Mouse (Mus musculus) left cerebral cortex, adult 9 months (tissue): Measurements from ENCODE around the gene Ttc39b.
A peak's percentile ranks its signal among the peaks of the same experiment; 100 is the strongest.

Source experiments
- DNase-seq, 2 experiments: peaks; one replicate each; pipeline ENCODE4 v3.0.0; 2022; ENCODE audit warnings: low spot score in 2 of 2

The Ttc39b gene

DNA sequence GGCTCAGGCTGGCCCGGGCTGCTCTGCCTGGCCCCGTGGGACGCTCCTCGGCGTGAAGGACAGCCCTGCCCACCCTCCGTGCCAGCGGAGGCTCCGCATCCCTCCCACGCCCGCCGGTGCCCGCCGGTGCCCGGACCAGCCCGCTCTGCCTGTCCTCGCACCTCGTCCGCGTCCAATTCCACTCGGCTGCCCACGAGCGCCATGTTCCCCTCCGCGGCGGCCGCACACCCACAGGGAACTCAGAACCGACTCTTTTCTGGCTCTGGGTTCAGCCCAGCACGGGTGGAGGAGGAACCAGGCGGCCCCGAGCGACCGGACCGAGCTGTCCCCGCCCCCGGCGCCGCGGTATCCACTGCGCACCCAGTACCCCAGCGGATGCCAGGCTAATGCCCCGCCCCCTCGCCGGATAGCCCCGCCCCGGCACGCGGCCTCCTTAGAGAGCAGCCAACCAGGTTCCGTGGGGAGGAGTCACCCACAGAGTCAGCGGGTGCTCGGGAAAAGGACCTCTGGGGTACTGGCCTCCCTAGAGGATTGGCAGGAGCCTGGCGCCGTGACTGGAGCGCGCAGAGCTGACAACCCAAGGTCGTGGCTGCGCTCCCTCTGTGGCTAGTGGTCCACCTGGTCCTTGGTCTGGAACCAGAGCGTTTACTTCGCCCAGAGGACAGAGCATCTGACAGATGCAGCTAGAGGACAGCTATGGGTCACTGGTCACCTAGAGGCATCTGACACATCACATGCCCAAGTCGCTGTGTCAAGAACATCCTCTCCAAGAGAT is at the start of gene Ttc39b:
Gene Ttc39b (minus strand): TSS at position 346 of the 775 bp plus-strand sequence.
- peak; percentile 89 to 97 for DNase-seq

DNA sequence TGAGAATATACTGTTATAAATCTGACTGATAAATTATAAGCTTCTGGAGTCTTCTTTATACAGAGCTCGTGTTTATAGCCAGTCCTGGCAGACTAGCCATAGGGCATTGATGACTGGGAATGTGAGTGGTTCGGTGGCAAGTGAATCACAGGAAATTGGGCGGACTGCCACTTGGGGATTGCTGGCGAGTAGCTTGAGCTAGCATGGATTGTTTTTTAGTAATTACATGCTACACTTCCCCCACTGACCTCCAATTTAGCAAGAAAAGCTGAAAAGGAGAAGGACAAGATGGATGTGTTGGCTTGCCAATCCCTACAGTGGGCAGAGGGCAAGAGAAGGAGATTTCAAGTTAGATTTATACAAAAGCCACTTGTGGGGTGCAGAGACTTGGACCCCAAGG is 49.3 kb upstream of the Ttc39b start:
- no peak for DNase-seq

- no peak for DNase-seq
Observed at GRCm38 (mm10) chr4:83357738-83358137, 33.7 kb upstream of the Ttc39b start.

GRCm38 (mm10) chr4:83354786-83355185 is 30.7 kb upstream of the Ttc39b start:
- no peak for DNase-seq

- no peak for DNase-seq
Observed at GRCm38 (mm10) chr4:83353949-83354348, 29.9 kb upstream of the Ttc39b start.

DNA sequence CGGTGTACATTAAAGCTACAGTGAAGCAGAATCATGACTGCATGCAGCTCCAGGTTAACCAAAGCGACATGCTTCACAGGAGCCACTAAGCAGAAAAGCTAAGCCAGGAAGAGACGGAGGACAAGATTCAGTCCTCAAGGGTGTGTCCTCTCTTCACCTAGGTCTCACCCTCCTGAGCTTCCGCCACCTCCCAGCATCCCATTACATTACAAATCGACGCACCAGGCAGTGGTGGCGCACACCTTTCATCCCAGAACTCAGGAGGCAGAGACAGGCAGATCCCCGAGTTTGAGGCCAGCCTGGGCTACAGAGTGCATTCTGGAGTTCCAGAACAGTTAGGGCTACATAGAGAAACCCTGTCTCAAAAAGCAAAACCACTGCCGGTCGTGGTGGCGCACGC is 29.2 kb upstream of the Ttc39b start:
- no peak for DNase-seq

GRCm38 (mm10) chr4:83350719-83351118 is 26.7 kb upstream of the Ttc39b start:
- peak; percentile 26 to 79 for DNase-seq

GRCm38 (mm10) chr4:83348970-83349369 is 24.9 kb upstream of the Ttc39b start:
- no peak for DNase-seq

- DNase-seq, result no peak
Observed at GRCm38 (mm10) chr4:83343895-83344294, 19.8 kb upstream of the Ttc39b start.

DNA sequence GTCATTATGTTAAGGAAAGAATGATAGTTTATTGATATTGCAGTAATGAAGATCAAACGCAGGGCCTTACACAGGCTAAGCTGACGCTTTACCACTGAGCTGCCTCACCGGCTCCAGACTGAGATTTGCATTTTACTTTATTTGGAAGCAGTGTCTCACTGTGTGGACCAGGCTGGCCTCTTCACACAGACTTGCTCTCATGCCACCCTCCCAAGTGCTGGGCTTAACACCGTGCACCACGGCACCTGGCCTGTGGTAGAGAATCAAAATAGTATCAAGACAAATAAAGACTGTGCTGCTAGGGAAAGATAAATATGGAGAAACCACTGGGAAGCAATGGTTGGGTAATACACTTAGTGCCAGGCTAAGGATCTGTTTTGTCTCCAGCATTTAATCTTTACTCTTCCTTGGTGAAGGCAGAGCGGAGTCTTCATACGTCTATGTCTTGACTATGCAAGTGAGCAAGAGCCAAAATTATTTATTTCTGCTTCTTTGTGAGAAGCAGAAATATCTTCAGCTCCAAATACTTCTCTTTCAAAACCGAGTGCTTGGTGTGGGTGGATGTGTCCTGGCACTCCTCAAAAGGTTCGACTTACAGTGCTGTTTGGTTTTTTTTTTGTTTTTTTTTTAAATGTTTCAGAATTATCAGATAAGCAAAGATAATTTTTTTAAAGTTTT is 19.2 kb upstream of the Ttc39b start:
- DNase-seq, result no peak

DNA sequence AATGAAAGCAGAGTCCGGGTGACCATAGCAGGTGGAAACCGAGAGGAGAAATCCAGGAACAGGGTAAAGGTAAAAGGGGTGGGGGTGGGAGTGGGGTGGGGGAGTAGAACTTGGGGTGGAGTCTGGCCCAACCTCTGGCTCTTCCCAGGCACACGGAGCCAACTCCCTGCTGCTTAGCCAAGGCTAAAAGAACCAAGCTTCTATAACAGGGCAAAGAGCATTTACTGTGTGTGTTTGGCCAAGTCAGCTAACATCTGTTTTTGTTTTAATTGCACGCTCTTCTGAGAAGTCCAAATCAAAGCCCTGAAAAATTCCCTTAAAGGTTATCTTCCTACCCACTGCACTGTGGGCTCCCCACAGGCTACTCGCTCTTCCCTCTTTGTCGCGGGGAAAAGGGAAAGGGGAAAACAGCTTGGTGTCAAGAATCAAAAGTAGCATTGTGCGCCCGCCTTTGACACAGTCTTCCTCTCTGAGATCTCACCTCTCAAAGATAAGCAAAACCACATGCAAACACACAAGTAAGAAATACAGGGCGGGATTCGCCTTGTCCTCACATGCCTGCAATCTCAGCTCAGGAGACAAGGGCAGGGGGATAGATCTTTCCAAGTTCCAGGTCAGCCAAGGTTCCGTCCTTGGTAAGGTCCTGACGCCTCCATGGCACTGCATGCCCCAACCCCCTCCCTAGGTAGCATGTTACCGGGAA is 18.4 kb upstream of the Ttc39b start:
- DNase-seq, result no peak

- no peak for DNase-seq
Observed at GRCm38 (mm10) chr4:83339393-83339792, 15.3 kb upstream of the Ttc39b start.

GRCm38 (mm10) chr4:83337717-83338116 is 13.7 kb upstream of the Ttc39b start:
- no peak for DNase-seq

GRCm38 (mm10) chr4:83330369-83330768 is 6.3 kb upstream of the Ttc39b start:
- DNase-seq, result no peak

GRCm38 (mm10) chr4:83329615-83330014 is 5.6 kb upstream of the Ttc39b start:
- no peak for DNase-seq

GRCm38 (mm10) chr4:83328026-83328945 is 4.2 kb upstream of the Ttc39b start:
- DNase-seq, result no peak

DNA sequence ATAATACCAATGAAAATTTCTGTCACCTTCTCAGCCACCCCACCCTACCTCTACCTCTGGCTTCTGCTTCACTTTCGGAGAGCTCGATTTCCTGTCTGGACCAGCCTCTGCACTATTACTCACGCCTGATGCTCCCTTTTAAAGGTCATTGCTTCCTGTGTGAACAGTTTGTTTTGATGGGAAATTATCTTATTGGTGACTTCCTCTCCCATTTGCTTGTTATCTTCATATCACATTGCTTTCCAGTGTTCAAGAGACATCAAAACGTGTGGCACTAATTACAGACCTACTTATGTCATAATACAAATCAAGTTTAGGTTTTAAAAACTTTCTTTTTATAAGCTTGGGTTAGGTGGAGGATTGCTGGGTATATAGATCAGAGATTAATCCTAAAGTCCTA is 3.5 kb upstream of the Ttc39b start:
- DNase-seq, result no peak

- no peak for DNase-seq
Observed at GRCm38 (mm10) chr4:83325366-83325765, 1.3 kb upstream of the Ttc39b start.

- DNase-seq, result peak in 1 of 2 experiments; percentile 61
Observed at GRCm38 (mm10) chr4:83323201-83323903, 703 bp downstream of the Ttc39b start.

DNA sequence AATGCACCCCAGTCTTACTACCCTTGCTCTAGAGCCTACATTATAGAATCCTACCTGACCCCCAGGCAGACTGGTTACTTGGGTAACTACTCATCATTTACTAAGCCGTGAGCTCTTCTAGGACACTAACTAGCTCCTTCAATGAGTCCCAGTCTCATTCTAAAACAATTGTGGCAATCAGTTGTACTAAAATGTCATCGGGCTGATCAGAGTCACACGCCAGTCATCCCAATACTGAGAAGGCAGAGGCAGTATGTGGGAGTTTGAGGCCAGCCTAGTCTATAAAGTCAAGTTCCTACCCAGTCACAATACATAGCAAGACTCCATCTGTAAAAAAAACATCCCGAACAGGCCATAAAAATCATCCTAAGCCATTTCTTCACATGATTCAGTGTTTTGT is 4.3 kb downstream of the Ttc39b start:
- DNase-seq, result no peak

DNA sequence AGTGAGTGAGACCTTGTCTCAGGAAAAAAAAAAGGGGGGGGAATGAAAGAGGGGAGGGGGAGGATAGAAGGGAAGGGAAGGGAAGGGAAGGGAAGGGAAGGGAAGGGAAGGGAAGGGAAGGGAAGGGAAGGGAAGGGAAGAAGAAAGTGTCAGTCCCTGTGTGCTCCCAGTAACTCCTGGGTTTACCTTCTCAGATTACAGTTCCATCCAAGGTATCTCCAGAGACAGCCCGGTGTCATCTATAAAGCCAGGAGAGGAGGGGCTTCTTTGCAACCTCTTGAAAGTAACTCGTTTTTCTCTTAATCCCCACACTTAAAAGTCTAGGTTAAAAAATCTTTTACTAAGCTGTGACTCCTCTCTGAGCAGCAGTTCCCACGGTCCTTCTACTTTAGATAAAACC is 5.3 kb downstream of the Ttc39b start:
- no peak for DNase-seq
